Mouse (Mus musculus): ENCODE measurements around the gene Trim65. TPM values are rescaled to one million over a fixed set of nuclear protein-coding genes. Genes with fewer than 3 reads are reported as not detected.

The Trim65 gene
- polyA plus RNA-seq, 1 experiment from 2014 or later, result 4.2 TPM

DNA sequence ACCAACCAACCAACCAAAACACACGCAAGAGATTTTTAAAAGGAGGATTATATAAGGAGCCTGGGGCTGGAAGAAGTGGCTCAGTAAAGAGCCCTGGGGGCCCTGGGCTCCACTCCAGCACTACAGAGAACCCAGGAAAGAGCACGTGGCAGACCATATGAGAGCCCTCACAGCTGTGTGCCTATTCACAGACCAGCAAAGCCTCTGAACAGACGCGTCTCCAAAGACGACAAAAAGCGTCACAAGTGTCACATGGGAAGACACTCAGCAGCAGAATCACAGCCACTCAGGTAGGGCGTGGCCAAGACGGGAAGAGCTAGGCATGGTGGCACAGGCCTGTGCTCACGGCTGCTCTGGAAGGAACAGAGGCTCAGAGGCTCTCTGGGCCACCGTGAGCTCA, 31.2 kb upstream of the Trim65 start:
- H3K9ac ChIP-seq, result no peak overlapping the region
- H3K4me1 ChIP-seq, result peaks cover 14% of the 10 kb centered on the region
- H3K27ac ChIP-seq (replicated peaks), result no peak overlapping the region
- 80% methylated on average over 10 of the region's 10 CpGs for WGBS
- H3K27me3 ChIP-seq (replicated peaks), result no peaks in the 10 kb centered on the region
- no peak for ATAC-seq (ENCODE audit: extremely low read depth, insufficient number of reproducible peaks, low FRiP score, low TSS enrichment)
- H3K4me2 ChIP-seq, result no peak overlapping the region
- H3K36me3 ChIP-seq, result peaks cover 74% of the 10 kb centered on the region
- H3K9me3 ChIP-seq, result no peaks in the 10 kb centered on the region
- no peak overlapping the region for H3K4me3 ChIP-seq

DNA sequence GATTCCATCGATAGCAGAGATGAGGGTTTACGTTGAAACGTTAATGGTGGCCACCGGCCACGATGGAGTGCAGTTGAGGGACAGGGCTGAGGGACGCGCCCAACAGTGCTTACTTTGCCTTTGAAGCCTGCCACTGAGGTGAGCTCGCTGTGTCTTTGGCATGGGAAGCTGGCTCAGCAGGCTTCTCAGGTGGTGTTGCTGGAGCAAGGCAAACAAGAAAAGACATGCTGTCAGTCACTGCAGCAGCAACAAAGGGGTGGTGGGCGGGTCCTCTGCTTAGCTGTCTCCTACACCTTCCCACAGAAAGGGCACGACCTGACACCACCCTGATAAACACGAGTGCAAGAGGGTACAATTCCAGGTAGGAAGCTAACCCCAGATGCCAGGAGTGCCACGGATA, 30.4 kb upstream of the Trim65 start:
- ATAC-seq (ENCODE audit: extremely low read depth, insufficient number of reproducible peaks, low FRiP score, low TSS enrichment), result no peak
- no peak overlapping the region for H3K4me2 ChIP-seq
- no peak overlapping the region for H3K9ac ChIP-seq
- no peaks in the 10 kb centered on the region for H3K9me3 ChIP-seq
- no peak overlapping the region for H3K27ac ChIP-seq (replicated peaks)
- no peak overlapping the region for H3K4me3 ChIP-seq
- H3K27me3 ChIP-seq (replicated peaks), result no peaks in the 10 kb centered on the region
- peaks cover 6% of the 10 kb centered on the region for H3K4me1 ChIP-seq
- WGBS, result 69% methylated on average over 12 of the region's 12 CpGs
- peaks cover 82% of the 10 kb centered on the region for H3K36me3 ChIP-seq

DNA sequence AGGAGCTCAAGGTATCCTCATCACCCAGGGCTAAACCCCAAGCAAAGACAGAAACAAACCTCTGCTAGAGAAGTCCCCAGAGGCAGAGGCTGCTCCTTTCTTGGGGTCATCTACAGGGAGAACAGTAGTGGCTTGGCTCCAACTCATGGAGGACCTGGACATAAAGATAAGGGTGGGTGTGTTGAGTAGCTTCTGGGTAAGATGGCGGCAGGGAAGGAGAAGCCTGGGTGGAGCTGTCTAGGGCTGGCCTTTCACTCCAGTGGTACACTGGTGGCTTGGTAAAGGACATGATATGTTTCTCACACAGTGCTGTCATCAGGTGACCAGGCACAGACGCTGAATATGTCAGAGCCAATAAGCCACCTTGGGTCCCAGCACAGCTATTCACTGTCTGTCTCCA, 20.0 kb upstream of the Trim65 start:
- no peak for ATAC-seq (ENCODE audit: extremely low read depth, insufficient number of reproducible peaks, low FRiP score, low TSS enrichment)
- Histone ChIP-seq H3K9me3 (no peaks in the 10 kb centered on the region), H3K27me3 (replicated peaks) (no peaks in the 10 kb centered on the region), H3K4me2 (no peak overlapping the region), H3K4me1 (0 out of 2 replicates have a peak, but pooled peaks cover 11% of the 10 kb centered on the region), H3K27ac (replicated peaks) (no peak overlapping the region), H3K4me3 (no peak overlapping the region), H3K36me3 (peaks cover 100% of the 10 kb centered on the region), H3K9ac (no peak overlapping the region)
- 75% methylated on average over 2 of the region's 2 CpGs for WGBS

DNA sequence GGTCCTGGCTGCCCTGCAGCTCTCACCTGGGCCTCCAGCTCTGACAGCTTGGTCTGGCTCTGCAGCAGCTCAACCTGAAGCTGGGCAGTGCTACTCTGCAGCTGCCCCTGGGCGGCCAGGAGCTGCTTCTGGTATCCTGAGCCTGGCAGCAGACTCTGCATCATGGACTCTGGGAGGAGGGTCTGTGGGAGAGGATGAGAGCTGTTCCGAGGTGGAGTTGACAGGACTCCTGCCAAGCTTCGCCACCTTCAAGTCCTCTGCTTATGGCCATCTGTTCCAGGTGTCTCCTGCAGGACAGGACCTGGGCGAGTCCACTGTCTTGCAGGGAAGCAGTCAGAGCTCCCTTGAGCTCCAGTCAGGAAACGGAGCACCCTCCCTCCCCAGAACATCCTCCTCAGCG, 18.4 kb upstream of the Trim65 start:
- H3K27ac ChIP-seq (replicated peaks), result no peak overlapping the region
- 0 out of 2 replicates have a peak overlapping the region, but pooled peaks have one; percentile 25 for H3K9ac ChIP-seq
- 79% methylated on average over 6 of the region's 6 CpGs for WGBS
- no peaks in the 10 kb centered on the region for H3K27me3 ChIP-seq (replicated peaks)
- no peak overlapping the region for H3K4me2 ChIP-seq
- H3K4me1 ChIP-seq, result 0 out of 2 replicates have a peak, but pooled peaks cover 11% of the 10 kb centered on the region
- H3K9me3 ChIP-seq, result no peaks in the 10 kb centered on the region
- ATAC-seq (ENCODE audit: extremely low read depth, insufficient number of reproducible peaks, low FRiP score, low TSS enrichment), result no peak
- H3K36me3 ChIP-seq, result peaks cover 100% of the 10 kb centered on the region
- H3K4me3 ChIP-seq, result no peak overlapping the region

DNA sequence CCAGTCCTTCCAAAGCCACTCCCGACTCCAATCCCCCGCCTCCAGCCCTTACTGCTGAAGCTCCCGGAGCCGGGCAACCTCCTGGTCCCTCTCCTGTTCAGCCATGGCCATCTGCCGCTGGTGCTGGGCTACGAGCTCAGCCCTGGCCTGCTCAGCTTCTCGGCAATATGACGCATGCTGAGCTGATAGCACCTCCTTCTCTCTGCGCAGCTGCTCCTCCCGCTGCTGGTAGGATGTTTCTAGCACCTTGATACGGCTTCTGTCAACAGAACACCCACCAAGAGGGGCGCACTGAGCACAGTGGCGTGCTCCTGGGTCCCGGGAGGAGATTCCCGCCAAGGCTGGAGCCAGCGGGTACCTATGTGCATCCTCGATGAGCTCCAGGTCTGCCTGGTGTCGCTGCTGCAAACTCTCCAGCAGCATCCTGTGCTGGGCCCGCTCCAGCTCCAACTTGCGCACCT, 17.9 kb upstream of the Trim65 start:
- WGBS, result 37% methylated on average over 20 of the region's 20 CpGs
- H3K9ac ChIP-seq, result peak overlapping the region; percentile 40; the same call in 1 of the 2 replicates
- H3K4me3 ChIP-seq, result no peak overlapping the region
- no peak overlapping the region for H3K4me2 ChIP-seq
- H3K27ac ChIP-seq (replicated peaks), result no peak overlapping the region
- peaks cover 100% of the 10 kb centered on the region for H3K36me3 ChIP-seq
- H3K9me3 ChIP-seq, result no peaks in the 10 kb centered on the region
- no peak for ATAC-seq (ENCODE audit: extremely low read depth, insufficient number of reproducible peaks, low FRiP score, low TSS enrichment)
- 0 out of 2 replicates have a peak, but pooled peaks cover 11% of the 10 kb centered on the region for H3K4me1 ChIP-seq
- no peaks in the 10 kb centered on the region for H3K27me3 ChIP-seq (replicated peaks)

DNA sequence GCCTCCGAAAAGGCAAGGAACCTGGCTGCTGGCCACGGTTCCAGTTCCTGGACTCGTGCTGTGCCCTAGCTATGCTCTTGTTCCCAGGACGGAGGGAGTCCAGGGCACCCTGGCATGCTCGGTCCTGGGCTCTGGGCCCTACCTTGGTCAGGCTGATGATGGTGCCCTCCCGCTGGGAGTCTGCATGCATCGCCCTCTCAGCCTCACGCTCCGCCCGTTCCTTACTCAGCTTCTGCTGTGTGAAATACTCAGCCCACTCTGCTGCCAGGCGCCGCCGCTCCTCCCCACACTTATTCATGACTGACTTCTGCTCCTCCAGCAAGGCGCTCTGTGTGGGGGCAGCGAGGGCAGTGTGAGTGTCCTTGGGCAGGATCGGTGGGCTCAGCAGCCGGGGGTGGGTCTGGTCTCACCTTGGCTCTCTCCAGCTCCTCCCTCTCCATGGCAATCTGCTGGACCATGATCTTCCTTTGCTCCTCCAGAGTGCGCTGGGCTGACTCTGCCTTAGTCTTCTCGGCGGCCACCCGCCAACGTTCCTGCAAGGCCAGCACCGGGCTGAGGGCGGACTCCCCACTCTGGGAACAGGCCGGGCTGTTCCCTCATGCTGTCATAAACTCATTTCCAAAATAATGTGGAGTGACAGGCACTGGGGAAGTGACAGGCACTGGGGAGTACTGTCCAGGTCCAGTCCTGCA, 15.5 kb upstream of the Trim65 start:
- H3K4me2 ChIP-seq, result no peak overlapping the region
- peaks cover 100% of the 10 kb centered on the region for H3K36me3 ChIP-seq
- H3K27ac ChIP-seq (replicated peaks), result no peak overlapping the region
- no peak overlapping the region for H3K4me3 ChIP-seq
- no peak overlapping the region for H3K9ac ChIP-seq
- H3K9me3 ChIP-seq, result no peaks in the 10 kb centered on the region
- 78% methylated on average over 25 of the region's 25 CpGs for WGBS
- no peaks in the 10 kb centered on the region for H3K27me3 ChIP-seq (replicated peaks)
- no peak for ATAC-seq (ENCODE audit: extremely low read depth, insufficient number of reproducible peaks, low FRiP score, low TSS enrichment)
- 0 out of 2 replicates have a peak, but pooled peaks cover 6% of the 10 kb centered on the region for H3K4me1 ChIP-seq

DNA sequence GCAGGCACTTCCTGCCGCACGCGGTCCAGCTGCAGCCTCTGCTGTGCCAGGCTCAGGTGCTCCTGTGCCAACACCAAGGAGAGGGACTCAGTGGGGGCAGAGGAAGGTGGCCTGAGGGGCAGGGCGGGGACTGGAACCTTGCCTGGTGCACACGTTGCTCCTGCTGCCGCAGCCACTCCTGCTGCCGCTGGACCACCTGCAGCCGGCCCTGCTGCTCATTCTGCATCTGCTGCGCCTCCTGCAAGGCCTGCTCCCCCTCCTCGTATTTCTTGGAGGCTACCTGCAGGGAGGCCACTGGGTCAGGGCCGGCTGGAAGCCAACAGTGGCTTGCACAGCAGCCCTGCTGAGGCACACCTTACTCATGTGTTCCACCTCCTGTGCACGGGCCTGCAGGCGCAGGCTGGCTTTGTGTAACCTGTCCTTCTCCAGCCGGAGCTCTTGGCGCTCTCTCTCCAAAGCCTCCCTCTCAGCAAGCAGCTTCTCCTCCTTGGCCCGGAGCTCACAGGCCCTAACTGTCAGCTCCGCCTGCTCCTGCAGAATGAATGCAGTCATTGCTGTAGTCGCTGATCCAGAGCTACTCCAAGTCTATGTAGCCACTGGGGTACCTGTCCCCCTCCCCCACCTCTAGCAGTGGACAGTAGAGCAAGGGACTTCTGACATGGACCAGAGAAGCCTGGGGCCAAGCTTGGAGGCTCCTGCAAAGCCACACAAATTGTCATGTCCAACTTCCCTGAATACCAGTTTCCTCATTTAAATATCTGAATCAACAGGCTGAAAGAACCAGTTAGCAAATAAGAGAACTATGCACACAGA, 14.8 kb upstream of the Trim65 start:
- 73% methylated on average over 18 of the region's 18 CpGs for WGBS
- peaks cover 92% of the 10 kb centered on the region for H3K36me3 ChIP-seq

DNA sequence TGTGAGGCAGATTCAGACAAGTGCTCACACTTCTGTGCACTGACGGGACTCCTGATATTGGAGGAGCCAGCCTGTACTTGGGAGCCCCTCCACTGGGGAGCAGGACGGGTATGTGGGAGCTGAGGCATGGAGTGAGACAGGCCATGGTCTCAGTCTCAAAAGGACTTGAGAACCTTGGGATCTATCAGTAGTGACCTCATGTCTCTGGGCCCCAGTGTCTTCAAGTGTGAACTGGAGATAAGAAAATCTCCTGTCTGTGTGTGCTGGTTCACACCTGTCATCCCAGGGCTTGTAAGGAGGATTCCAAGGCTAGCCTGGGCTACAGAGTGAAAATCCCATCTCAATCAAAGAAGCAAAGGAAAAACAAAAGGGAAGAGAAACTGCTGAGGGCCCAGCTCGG, 12.5 kb upstream of the Trim65 start:
- no peaks in the 10 kb centered on the region for H3K9me3 ChIP-seq
- no peaks in the 10 kb centered on the region for H3K27me3 ChIP-seq (replicated peaks)
- H3K4me1 ChIP-seq, result peaks cover 10% of the 10 kb centered on the region
- H3K9ac ChIP-seq, result no peak overlapping the region
- H3K4me2 ChIP-seq, result no peak overlapping the region
- H3K36me3 ChIP-seq, result peaks cover 70% of the 10 kb centered on the region
- WGBS, result 85% methylated on average over 3 of the region's 3 CpGs
- H3K4me3 ChIP-seq, result no peak overlapping the region
- no peak for ATAC-seq (ENCODE audit: extremely low read depth, insufficient number of reproducible peaks, low FRiP score, low TSS enrichment)
- no peak overlapping the region for H3K27ac ChIP-seq (replicated peaks)

More for the DNA sequence above, 14.8 kb upstream of the Trim65 start:
- no peaks in the 10 kb centered on the region for H3K9me3 ChIP-seq
- H3K4me1 ChIP-seq, result 0 out of 2 replicates have a peak, but pooled peaks cover 6% of the 10 kb centered on the region
- no peak overlapping the region for H3K27ac ChIP-seq (replicated peaks)
- no peak for ATAC-seq (ENCODE audit: extremely low read depth, insufficient number of reproducible peaks, low FRiP score, low TSS enrichment)
- no peak overlapping the region for H3K4me3 ChIP-seq
- H3K9ac ChIP-seq, result no peak overlapping the region
- H3K27me3 ChIP-seq (replicated peaks), result no peaks in the 10 kb centered on the region
- H3K4me2 ChIP-seq, result no peak overlapping the region

DNA sequence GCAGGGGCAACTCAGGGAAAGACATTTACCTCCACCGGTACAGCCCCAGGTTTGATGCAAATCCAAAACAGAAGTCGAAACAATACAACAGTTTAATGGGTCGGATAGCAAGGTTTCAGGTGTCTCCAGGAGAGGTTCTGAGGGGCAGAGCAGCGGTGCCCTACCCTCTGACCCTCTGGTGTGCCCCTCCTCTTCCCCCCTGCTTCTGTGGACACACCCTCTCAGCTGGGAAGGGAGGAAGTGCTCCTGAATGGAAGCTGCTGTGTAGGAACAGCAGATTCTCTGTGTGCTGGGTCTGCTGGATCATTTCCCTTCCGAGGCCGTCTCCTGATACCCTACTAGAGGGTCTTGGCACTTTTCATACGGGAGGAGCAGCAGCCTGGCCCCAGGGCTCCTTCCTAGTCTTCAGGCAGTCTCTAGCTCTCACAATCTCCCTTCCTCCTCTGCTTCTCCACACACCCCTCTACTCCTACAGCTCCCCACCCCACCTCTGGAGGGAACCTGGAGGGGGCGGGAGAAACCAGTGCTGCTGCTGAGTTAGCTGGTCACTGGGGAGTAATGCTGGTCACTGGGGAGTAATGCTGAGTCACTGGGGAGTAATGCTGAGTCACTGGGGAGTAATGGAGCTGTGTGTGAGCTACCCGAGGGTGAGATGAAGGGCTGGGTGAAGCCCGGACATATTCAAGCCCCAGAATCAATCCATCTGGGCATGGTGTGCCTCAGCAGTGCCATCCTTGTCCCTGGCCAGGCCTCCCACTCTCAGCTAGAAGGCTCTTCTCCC, 11.5 kb upstream of the Trim65 start:
- 57% methylated on average over 10 of the region's 10 CpGs for WGBS
- H3K4me2 ChIP-seq, result peak overlapping the region; percentile 14; the same call in 1 of the 2 replicates
- peak; percentile 65 for ATAC-seq (ENCODE audit: extremely low read depth, insufficient number of reproducible peaks, low FRiP score, low TSS enrichment)
- no peaks in the 10 kb centered on the region for H3K27me3 ChIP-seq (replicated peaks)
- peaks cover 59% of the 10 kb centered on the region for H3K36me3 ChIP-seq
- no peak overlapping the region for H3K4me3 ChIP-seq
- peak overlapping the region; percentile 20 for H3K27ac ChIP-seq (replicated peaks)
- peaks cover 15% of the 10 kb centered on the region for H3K4me1 ChIP-seq
- no peaks in the 10 kb centered on the region for H3K9me3 ChIP-seq
- 0 out of 2 replicates have a peak overlapping the region, but pooled peaks have one; percentile 40 for H3K9ac ChIP-seq

DNA sequence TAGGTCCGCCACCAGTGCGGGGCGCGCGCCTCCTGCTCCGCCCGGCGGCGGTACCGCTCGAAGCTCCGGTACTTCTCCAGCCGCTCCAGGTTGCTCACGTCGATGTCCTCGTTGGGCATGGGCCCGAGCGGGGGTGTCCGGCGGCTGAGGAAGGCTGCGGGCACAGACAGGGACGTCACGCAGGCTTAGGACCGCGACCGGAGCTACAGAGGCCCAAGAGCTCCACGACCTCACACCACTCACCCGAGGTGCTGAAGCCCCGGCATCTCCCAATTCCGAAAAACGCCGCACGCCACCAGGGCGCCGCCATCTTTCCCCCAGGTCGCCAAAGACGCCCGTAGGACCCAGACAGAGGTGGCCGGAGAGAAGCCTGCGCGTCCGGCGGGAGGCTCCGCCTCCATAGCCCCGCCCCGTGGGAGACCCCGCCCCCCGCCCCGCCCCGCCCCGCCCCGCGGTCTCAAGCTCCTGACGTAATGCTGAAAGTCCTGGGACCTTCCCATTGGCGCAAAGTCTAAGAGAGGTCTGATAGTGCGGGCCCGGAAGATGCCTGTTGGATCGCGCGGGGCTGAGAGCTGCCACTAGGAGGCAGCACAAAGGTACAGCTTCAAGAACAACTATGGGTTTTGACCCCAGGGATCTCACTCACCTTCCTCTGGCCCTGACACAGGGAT, 7.7 kb upstream of the Trim65 start, which contains the start of gene Mrpl38:
Gene Mrpl38 (minus strand): TSS at position 401 of the 671 bp plus-strand sequence.
- Histone ChIP-seq H3K9me3 (no peaks in the 10 kb centered on the region), H3K4me3 (peak within 1 kb of the TSS; percentile 81), H3K9ac (peak within 1 kb of the TSS; percentile 95), H3K27ac (replicated peaks) (peak within 1 kb of the TSS; percentile 80), H3K27me3 (replicated peaks) (no peaks in the 10 kb centered on the region), H3K36me3 (peaks cover 49% of the 10 kb centered on the region), H3K4me2 (peak within 1 kb of the TSS; percentile 89), H3K4me1 (peaks cover 17% of the 10 kb centered on the region)
- under 1% methylated on average over 60 of the region's 60 CpGs for WGBS
- peak; percentile 87 for ATAC-seq (ENCODE audit: extremely low read depth, insufficient number of reproducible peaks, low FRiP score, low TSS enrichment)

All from heart, embryonic 13.5 days (tissue).